Mouse (Mus musculus): ENCODE data around the gene Gm42791.

DNA sequence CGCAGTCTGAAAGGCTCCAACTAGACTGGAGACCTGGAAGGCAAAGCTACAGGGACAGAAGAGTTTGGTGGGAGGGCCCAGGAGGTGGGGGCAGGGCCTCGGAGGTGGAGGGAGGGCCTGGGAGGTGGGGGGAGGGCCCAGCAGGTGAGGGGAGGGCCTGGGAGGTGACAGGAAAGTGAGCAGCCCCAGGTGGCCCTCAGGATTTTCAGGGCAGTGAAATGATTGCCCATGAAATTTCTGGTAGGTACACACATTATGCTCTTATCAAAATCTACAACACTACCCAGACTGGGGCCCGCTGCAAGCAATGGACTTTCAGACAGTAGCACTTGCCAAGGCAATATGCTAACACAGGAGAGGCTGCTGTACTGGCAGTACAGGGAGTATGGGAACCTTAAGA is 125.4 kb downstream of the Gm42791 start:
- TF ChIP-seq CTCF (IDR thresholded peaks at IDR 0.05; ENCODE audit: low read depth, low read length) (no peak), POLR2A (IDR thresholded peaks at IDR 0.05; ENCODE audit: borderline replicate concordance, low read depth, low read length) (no peak)
